Mouse (Mus musculus) cerebellum, adult (tissue): ENCODE measurements around the gene Extl1.

ENCODE experiments used
- ATAC-seq: cut with Nextera tagmentation; 2 replicates; pipeline ENCODE4 v1.9.2; 2017; ENCODE audit warnings: mild to moderate bottlenecking, moderate library complexity, mixed read lengths; ENCODE audit not compliant: insufficient number of reproducible peaks, low FRiP score, low TSS enrichment

Gene Extl1

GRCm38 (mm10) chr4:134316390-134316789 lies 67.3 kb downstream of the Extl1 start:
- no peak for ATAC-seq

- ATAC-seq = no peak
Measured at GRCm38 (mm10) chr4:134315470-134315869, 68.2 kb downstream of the Extl1 start.

GRCm38 (mm10) chr4:134314876-134315275 lies 68.8 kb downstream of the Extl1 start, which contains the start of gene Trim63:
Trim63 (plus strand) TSS chr4:134315120.
- no peak for ATAC-seq

GRCm38 (mm10) chr4:134314081-134314655 lies 69.5 kb downstream of the Extl1 start:
- ATAC-seq = no peak

GRCm38 (mm10) chr4:134312901-134313300 lies 70.7 kb downstream of the Extl1 start:
- no peak for ATAC-seq

GRCm38 (mm10) chr4:134312341-134312740 lies 71.3 kb downstream of the Extl1 start:
- no peak for ATAC-seq

- no peak for ATAC-seq
Measured at GRCm38 (mm10) chr4:134311784-134312183, 71.9 kb downstream of the Extl1 start.

- ATAC-seq = no peak
Measured at GRCm38 (mm10) chr4:134310656-134311055, 73.0 kb downstream of the Extl1 start.

GRCm38 (mm10) chr4:134310106-134310505 lies 73.5 kb downstream of the Extl1 start:
- no peak for ATAC-seq

- ATAC-seq = no peak
Measured at GRCm38 (mm10) chr4:134307367-134308072, 76.1 kb downstream of the Extl1 start.

GRCm38 (mm10) chr4:134306963-134307362 lies 76.7 kb downstream of the Extl1 start:
- ATAC-seq = no peak
